Mouse (Mus musculus) heart, embryonic 10.5 days (tissue): Measurements from ENCODE around the gene Fmn2. TPM values are rescaled to one million over a fixed set of nuclear protein-coding genes. Genes with fewer than 3 reads are reported as not detected.

ENCODE experiments used
- DNase-seq: peaks from one replicate; pipeline ENCODE4 v3.0.0-alpha.2; 2017; ENCODE audit warnings: low spot score
- H3K27ac ChIP-seq: fragments of 300-500 bp; sonication (generic); 2 replicates; pipeline ENCODE4 v1.5.1; 2016; ENCODE audit warnings: mild to moderate bottlenecking
- H3K27me3 ChIP-seq: fragments of 300-500 bp; sonication (generic); 2 replicates; pipeline ENCODE4 v1.6.1; 2016; ENCODE audit warnings: mild to moderate bottlenecking; ENCODE audit not compliant: poor library complexity, insufficient read depth, severe bottlenecking
- H3K36me3 ChIP-seq: fragments of 300-500 bp; sonication (generic); 2 replicates; pipeline ENCODE4 v1.6.1; 2016; ENCODE audit warnings: mild to moderate bottlenecking, moderate library complexity
- H3K4me1 ChIP-seq: fragments of 300-500 bp; sonication (generic); 2 replicates; pipeline ENCODE4 v1.6.1; 2016; ENCODE audit warnings: mild to moderate bottlenecking
- H3K4me3 ChIP-seq: fragments of 300-500 bp; sonication (generic); 2 replicates; pipeline ENCODE4 v1.5.1; 2016; ENCODE audit warnings: mild to moderate bottlenecking, moderate library complexity
- H3K9me3 ChIP-seq: fragments of 300-500 bp; sonication (generic); 2 replicates; pipeline ENCODE4 v1.6.1; 2016; ENCODE audit warnings: mild to moderate bottlenecking, moderate library complexity
- WGBS: fragments of 180-500 bp; shearing (Covaris S2); methylation state at CpG from one replicate; pipeline ENCODE4 v1.1.7; 2016; 5-methylcytosine and 5-hydroxymethylcytosine counted together
- polyA plus RNA-seq: library from polyadenylated mRNA; unstranded; fragments of >200 nt; fragmentation: Nextera tagmentation; extraction: Ambion mirVana; gene quantifications from 2 replicates; pipeline ENCODE4 v1.2.1, GENCODE M21; 2016

Gene Fmn2
- polyA plus RNA-seq, 1 experiment from 2014 or later: 0.50 TPM

GRCm38 (mm10) chr1:174521976-174522770 is 20.5 kb downstream of the Fmn2 start:
- Histone ChIP-seq H3K4me1 (no peaks in the 10 kb centered on the region), H3K9me3 (no peaks in the 10 kb centered on the region), H3K27me3 (no peaks in the 10 kb centered on the region), H3K4me3 (no peak overlapping the region), H3K36me3 (no peaks in the 10 kb centered on the region), H3K27ac (no peak overlapping the region)
- DNase-seq: no peak
- 68% methylated on average over 5 of the region's 5 CpGs for WGBS

GRCm38 (mm10) chr1:174522809-174523511 is 21.3 kb downstream of the Fmn2 start:
- H3K36me3 ChIP-seq: no peaks in the 10 kb centered on the region
- DNase-seq: no peak
- no peak overlapping the region for H3K4me3 ChIP-seq
- no peaks in the 10 kb centered on the region for H3K4me1 ChIP-seq
- H3K27me3 ChIP-seq: no peaks in the 10 kb centered on the region
- H3K9me3 ChIP-seq: no peaks in the 10 kb centered on the region
- H3K27ac ChIP-seq: no peak overlapping the region
- WGBS: 73% methylated on average over 4 of the region's 4 CpGs

DNA sequence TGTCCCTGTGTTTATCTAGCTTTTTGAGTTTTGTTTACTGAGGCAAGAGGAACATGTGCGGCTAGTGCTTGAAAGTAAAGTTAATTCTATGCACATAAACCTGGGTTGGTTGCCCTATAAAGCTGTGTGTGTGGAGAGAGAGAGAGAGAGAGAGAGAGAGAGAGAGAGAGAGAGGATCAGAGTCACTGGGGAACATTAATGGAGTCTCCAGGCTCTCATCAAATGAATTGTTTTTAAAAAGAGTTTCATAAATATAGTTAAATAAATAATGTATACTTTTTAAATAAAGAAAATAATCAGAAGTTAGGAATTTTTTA is 21.8 kb downstream of the Fmn2 start:
- no peak overlapping the region for H3K4me3 ChIP-seq

DNA sequence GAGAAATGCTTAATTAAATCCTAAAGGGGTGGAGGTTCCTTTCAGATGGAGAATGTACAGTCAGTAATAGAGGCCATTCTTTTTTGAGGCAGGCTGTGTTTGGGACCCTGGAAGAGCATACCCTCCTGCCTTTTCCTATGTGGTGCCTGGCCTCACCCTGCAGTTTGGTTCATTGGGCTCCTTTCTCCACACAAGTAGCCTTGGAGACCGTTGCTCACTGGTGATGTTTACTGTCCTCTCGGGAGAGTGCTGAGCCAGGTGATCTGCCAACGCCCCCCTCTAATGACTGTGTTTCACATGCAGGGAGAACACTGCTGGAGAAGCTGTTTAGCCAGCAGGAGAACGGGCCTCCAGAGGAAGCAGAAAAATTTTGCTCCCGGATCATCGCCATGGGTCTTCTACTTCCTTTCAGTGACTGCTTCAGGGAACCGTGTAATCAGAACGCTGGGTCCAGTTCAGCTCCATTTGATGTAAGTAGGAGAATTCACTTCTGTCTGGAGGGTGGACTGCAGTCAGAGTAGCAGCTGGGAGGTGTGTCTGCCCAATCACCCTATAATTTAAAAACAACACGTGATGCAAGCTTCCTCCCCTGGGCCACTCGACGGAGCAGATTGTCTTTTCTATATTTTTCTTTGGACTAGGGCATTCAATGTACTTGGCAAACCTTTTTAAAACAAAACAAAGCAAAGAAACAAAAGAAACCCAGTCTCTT is 35.3 kb downstream of the Fmn2 start:
- H3K27ac ChIP-seq: no peak overlapping the region
- WGBS: 61% methylated on average over 11 of the region's 11 CpGs
- H3K9me3 ChIP-seq: no peaks in the 10 kb centered on the region
- H3K4me3 ChIP-seq: no peak overlapping the region
- H3K4me1 ChIP-seq: no peaks in the 10 kb centered on the region
- no peaks in the 10 kb centered on the region for H3K36me3 ChIP-seq
- no peak for DNase-seq
- H3K27me3 ChIP-seq: no peaks in the 10 kb centered on the region

More for the DNA sequence above, 21.8 kb downstream of the Fmn2 start:
- Histone ChIP-seq H3K9me3 (no peaks in the 10 kb centered on the region), H3K27me3 (no peaks in the 10 kb centered on the region), H3K4me1 (no peaks in the 10 kb centered on the region), H3K27ac (no peak overlapping the region), H3K36me3 (no peaks in the 10 kb centered on the region)
- 73% methylated on average over 1 of the region's 1 CpGs for WGBS
- no peak for DNase-seq

DNA sequence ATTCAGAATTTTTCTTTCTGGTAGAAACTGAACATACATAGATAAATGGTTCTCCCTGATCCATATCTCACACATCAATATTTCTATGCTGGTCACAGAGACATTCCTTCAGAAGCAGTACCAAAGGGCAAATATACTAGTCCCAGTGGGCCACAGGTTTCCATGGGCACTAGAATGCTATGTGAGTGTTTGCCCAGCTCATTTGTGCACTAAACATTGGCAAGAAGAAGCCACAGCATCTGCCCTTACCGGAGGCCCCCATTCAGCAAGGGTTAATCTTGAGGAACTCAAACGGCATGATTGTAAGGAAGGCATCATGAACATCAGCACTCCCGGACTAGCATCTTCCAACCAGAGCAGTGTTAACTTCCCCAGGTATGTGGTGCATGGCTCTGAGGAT is 35.9 kb downstream of the Fmn2 start:
- Histone ChIP-seq H3K4me3 (no peak overlapping the region), H3K27ac (no peak overlapping the region), H3K27me3 (no peaks in the 10 kb centered on the region), H3K9me3 (no peaks in the 10 kb centered on the region), H3K36me3 (no peaks in the 10 kb centered on the region), H3K4me1 (no peaks in the 10 kb centered on the region)
- DNase-seq: no peak
- WGBS: 82% methylated on average over 3 of the region's 3 CpGs

GRCm38 (mm10) chr1:174548291-174548690 is 46.7 kb downstream of the Fmn2 start:
- Histone ChIP-seq H3K4me3 (no peak overlapping the region), H3K9me3 (no peaks in the 10 kb centered on the region), H3K4me1 (no peaks in the 10 kb centered on the region), H3K27me3 (no peaks in the 10 kb centered on the region), H3K36me3 (no peaks in the 10 kb centered on the region), H3K27ac (no peak overlapping the region)
- 81% methylated on average over 5 of the region's 5 CpGs for WGBS
- DNase-seq: no peak

DNA sequence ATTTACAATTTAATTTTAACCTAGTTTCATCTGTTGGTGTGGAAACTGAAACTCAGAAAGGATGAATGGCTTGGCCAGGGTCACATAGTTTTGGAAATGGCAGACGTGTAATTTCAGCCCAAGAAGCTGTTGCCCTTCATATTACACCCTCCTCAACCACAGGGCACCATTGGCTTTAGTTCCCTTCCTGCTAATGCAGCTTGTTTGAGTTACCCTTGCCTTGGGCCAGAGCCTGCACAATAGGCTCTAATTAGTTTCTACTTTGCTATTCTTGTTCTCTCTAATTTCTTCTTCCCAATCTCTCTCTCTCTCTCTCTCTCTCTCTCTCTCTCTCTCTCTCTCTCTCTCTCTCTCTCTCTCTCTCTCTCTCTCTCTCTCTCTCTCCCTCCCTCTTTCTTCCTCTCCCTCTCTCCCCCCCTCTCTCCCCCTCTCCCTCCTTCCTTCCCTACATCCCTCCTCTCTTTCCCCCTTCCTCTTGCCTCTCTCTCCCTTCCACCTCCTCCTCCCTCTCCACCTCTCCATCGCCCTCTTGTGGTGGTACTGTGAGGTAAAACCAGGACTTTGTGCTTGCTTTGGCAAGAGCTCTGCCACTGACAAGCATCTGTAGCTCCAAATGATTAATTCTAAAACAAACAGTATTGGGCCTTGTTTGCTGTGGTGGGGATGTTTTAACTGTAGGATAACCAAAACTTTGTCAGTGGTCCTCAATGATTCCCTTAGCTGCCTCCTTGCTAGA is 51.8 kb downstream of the Fmn2 start:
- Histone ChIP-seq H3K27ac (no peak overlapping the region), H3K4me1 (0 out of 2 replicates have a peak, but pooled peaks cover 5% of the 10 kb centered on the region), H3K27me3 (no peaks in the 10 kb centered on the region), H3K9me3 (no peaks in the 10 kb centered on the region), H3K4me3 (no peak overlapping the region), H3K36me3 (no peaks in the 10 kb centered on the region)
- 33% methylated on average over 2 of the region's 2 CpGs for WGBS
- no peak for DNase-seq

DNA sequence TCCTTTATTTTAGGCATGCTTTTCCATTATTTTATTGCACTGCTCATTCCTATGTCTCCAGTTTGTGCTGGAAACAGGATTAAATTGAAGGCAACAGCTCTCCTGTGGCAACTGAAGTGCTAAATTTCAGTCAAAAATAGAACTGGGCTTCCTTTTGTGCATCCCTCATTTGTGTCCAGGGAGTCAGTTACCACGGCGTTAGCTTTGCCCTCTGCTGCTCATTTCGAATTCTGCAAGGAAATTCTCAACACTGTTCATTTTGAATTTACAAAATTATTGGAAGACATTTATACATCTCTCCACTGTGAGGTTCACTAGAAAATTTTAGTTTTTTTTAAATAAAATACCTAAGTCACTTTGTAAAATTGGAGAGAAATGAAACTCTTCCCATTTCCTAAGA is 53.8 kb downstream of the Fmn2 start:
- no peak for DNase-seq
- Histone ChIP-seq H3K27ac (no peak overlapping the region), H3K4me1 (0 out of 2 replicates have a peak, but pooled peaks cover 5% of the 10 kb centered on the region), H3K27me3 (no peaks in the 10 kb centered on the region), H3K36me3 (no peaks in the 10 kb centered on the region), H3K9me3 (no peaks in the 10 kb centered on the region), H3K4me3 (no peak overlapping the region)
- 77% methylated on average over 3 of the region's 3 CpGs for WGBS

DNA sequence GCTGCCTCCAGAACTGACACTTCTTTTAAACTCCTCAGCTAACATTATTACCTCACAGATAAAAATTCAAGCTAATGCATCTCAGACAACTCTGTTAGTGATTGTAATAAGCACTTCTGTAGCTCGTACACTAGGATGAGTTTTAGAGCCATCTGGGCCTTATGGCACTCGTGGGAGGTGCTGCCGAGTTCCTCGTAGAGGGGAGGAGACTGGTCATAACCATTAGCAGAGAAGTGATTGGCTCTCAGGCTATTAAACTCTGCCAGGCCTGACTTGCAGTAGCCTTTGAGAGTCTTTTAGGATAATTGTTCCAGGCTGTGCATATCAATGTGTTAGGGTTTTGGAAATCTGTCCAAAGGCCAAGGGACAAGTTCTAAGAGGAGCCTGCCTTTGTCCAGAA is 55.6 kb downstream of the Fmn2 start:
- no peaks in the 10 kb centered on the region for H3K36me3 ChIP-seq
- 0 out of 2 replicates have a peak, but pooled peaks cover 5% of the 10 kb centered on the region for H3K4me1 ChIP-seq
- no peak overlapping the region for H3K4me3 ChIP-seq
- no peak overlapping the region for H3K27ac ChIP-seq
- WGBS: 73% methylated on average over 4 of the region's 4 CpGs
- no peaks in the 10 kb centered on the region for H3K9me3 ChIP-seq
- H3K27me3 ChIP-seq: no peaks in the 10 kb centered on the region
- DNase-seq: no peak

- H3K36me3 ChIP-seq: no peaks in the 10 kb centered on the region
- H3K4me1 ChIP-seq: 0 out of 2 replicates have a peak, but pooled peaks cover 5% of the 10 kb centered on the region
- H3K27me3 ChIP-seq: no peaks in the 10 kb centered on the region
- H3K9me3 ChIP-seq: no peaks in the 10 kb centered on the region
- 49% methylated on average over 3 of the region's 3 CpGs for WGBS
- no peak overlapping the region for H3K27ac ChIP-seq
- DNase-seq: no peak
- H3K4me3 ChIP-seq: no peak overlapping the region
Measured at GRCm38 (mm10) chr1:174557841-174558240, 56.2 kb downstream of the Fmn2 start.

GRCm38 (mm10) chr1:174558488-174558887 is 56.9 kb downstream of the Fmn2 start:
- DNase-seq: no peak
- Histone ChIP-seq H3K36me3 (no peaks in the 10 kb centered on the region), H3K27ac (no peak overlapping the region), H3K4me1 (0 out of 2 replicates have a peak, but pooled peaks cover 5% of the 10 kb centered on the region), H3K9me3 (no peaks in the 10 kb centered on the region), H3K4me3 (no peak overlapping the region), H3K27me3 (no peaks in the 10 kb centered on the region)
- 77% methylated on average over 2 of the region's 2 CpGs for WGBS

- no peaks in the 10 kb centered on the region for H3K4me1 ChIP-seq
- 88% methylated on average over 6 of the region's 6 CpGs for WGBS
Measured at GRCm38 (mm10) chr1:174564561-174564960, 62.9 kb downstream of the Fmn2 start.

More at GRCm38 (mm10) chr1:174564561-174564960, 62.9 kb downstream of the Fmn2 start:
- DNase-seq: no peak
- no peaks in the 10 kb centered on the region for H3K9me3 ChIP-seq
- no peak overlapping the region for H3K4me3 ChIP-seq
- H3K27ac ChIP-seq: no peak overlapping the region
- no peaks in the 10 kb centered on the region for H3K36me3 ChIP-seq
- no peaks in the 10 kb centered on the region for H3K27me3 ChIP-seq
